Mouse (Mus musculus) erythroblast, adult 5-6 weeks (primary cell): Measurements from ENCODE around the gene Cfap61. TPM values are rescaled to one million over a fixed set of nuclear protein-coding genes. Genes with fewer than 3 reads are reported as not detected.

Experiments used
- ATAC-seq: replicated peaks from 2 replicates; pipeline ENCODE4 v1.8.0; 2016; ENCODE audit warnings: moderate number of reproducible peaks, mild to moderate bottlenecking, moderate TSS enrichment, inconsistent platforms; ENCODE audit not compliant: poor library complexity, low FRiP score, severe bottlenecking
- total RNA-seq, 2 experiments: library from RNA; stranded (forward) in 1 of 2; stranded (reverse) in 1 of 2; fragments of 150-400 nt in 1 of 2; fragments of 200-764, 138-1000 nt in 1 of 2; gene quantifications; 2 replicates each; pipeline versions ENCODE4 v1.2.3 to v1.2.4; 2015 to 2017; ENCODE audit warnings: low replicate concordance in 2 of 2

Cfap61 gene
- total RNA-seq, 2 experiments from 2014 or later: not detected

- ATAC-seq: no peak
Observed at GRCm38 (mm10) chr2:146008801-146009200, 74.2 kb downstream of the Cfap61 start.

- no peak for ATAC-seq
Observed at GRCm38 (mm10) chr2:146009596-146010349, 75.2 kb downstream of the Cfap61 start.

- ATAC-seq: no peak
Observed at GRCm38 (mm10) chr2:146010816-146011215, 76.2 kb downstream of the Cfap61 start.

GRCm38 (mm10) chr2:146015341-146016186 lies 81.0 kb downstream of the Cfap61 start:
- ATAC-seq: no peak

GRCm38 (mm10) chr2:146022846-146023245 lies 88.3 kb downstream of the Cfap61 start:
- no peak for ATAC-seq

GRCm38 (mm10) chr2:146043640-146044039 lies 109.1 kb downstream of the Cfap61 start:
- no peak for ATAC-seq

- ATAC-seq: no peak
Observed at GRCm38 (mm10) chr2:146044926-146045890, 110.6 kb downstream of the Cfap61 start.

- ATAC-seq: no peak
Observed at GRCm38 (mm10) chr2:146047691-146048090, 113.1 kb downstream of the Cfap61 start.

GRCm38 (mm10) chr2:146048221-146048829 lies 113.7 kb downstream of the Cfap61 start:
- ATAC-seq: no peak

GRCm38 (mm10) chr2:146049339-146049738 lies 114.8 kb downstream of the Cfap61 start:
- no peak for ATAC-seq

GRCm38 (mm10) chr2:146050069-146050468 lies 115.5 kb downstream of the Cfap61 start:
- ATAC-seq: no peak

- ATAC-seq: no peak
Observed at GRCm38 (mm10) chr2:146051334-146051733, 116.8 kb downstream of the Cfap61 start.

- ATAC-seq: no peak
Observed at GRCm38 (mm10) chr2:146057123-146057522, 122.5 kb downstream of the Cfap61 start.

GRCm38 (mm10) chr2:146058791-146059190 lies 124.2 kb downstream of the Cfap61 start:
- no peak for ATAC-seq

GRCm38 (mm10) chr2:146061421-146062300 lies 127.1 kb downstream of the Cfap61 start:
- ATAC-seq: no peak

GRCm38 (mm10) chr2:146062330-146063092 lies 127.9 kb downstream of the Cfap61 start:
- no peak for ATAC-seq

- no peak for ATAC-seq
Observed at GRCm38 (mm10) chr2:146063093-146064074, 128.8 kb downstream of the Cfap61 start.
